Mouse (Mus musculus) forebrain, embryonic 15.5 days (tissue): Measurements from ENCODE around the gene Gramd1a. TPM values are rescaled to one million over a fixed set of nuclear protein-coding genes. Genes with fewer than 3 reads are reported as not detected.

Experiments used
- ATAC-seq: fragments of 200-750 bp; cut with Nextera tagmentation; replicated peaks from 2 replicates; pipeline ENCODE4 v1.8.0; 2017; ENCODE audit warnings: mild to moderate bottlenecking, moderate TSS enrichment, moderate library complexity
- H3K27ac ChIP-seq: fragments of 300-500 bp; sonication (generic); replicated peaks from 2 replicates; pipeline ENCODE4 v1.5.1; 2015; ENCODE audit warnings: mild to moderate bottlenecking, inconsistent platforms
- H3K27me3 ChIP-seq: fragments of 300-500 bp; sonication (generic); 2 replicates; pipeline ENCODE4 v1.6.1; 2015; ENCODE audit warnings: inconsistent platforms
- H3K36me3 ChIP-seq: fragments of 300-500 bp; sonication (generic); 2 replicates; pipeline ENCODE4 v1.6.1; 2015; ENCODE audit warnings: mild to moderate bottlenecking, inconsistent platforms
- H3K4me1 ChIP-seq: fragments of 300-500 bp; sonication (generic); 2 replicates; pipeline ENCODE4 v1.6.1; 2015; ENCODE audit warnings: inconsistent platforms
- H3K4me2 ChIP-seq: fragments of 300-500 bp; sonication (generic); replicated peaks from 2 replicates; pipeline ENCODE4 v1.6.1; 2015; ENCODE audit warnings: mild to moderate bottlenecking, inconsistent platforms
- H3K4me3 ChIP-seq: fragments of 300-500 bp; sonication (generic); 2 replicates; pipeline ENCODE4 v1.5.1; 2015; ENCODE audit warnings: mild to moderate bottlenecking, inconsistent platforms
- H3K9ac ChIP-seq: fragments of 300-500 bp; sonication (generic); replicated peaks from 2 replicates; pipeline ENCODE4 v1.6.1; 2015; ENCODE audit warnings: mild to moderate bottlenecking, inconsistent platforms
- H3K9me3 ChIP-seq: fragments of 300-500 bp; sonication (generic); 2 replicates; pipeline ENCODE4 v1.6.1; 2016; ENCODE audit warnings: inconsistent platforms
- WGBS: fragments of 180-500 bp; shearing (Covaris S2); methylation state at CpG from one replicate; pipeline ENCODE4 v1.1.7; 2015; ENCODE audit warnings: mixed read lengths; 5-methylcytosine and 5-hydroxymethylcytosine counted together
- polyA plus RNA-seq: library from polyadenylated mRNA; unstranded; fragments of >200 nt; fragmentation: Nextera tagmentation; extraction: Ambion mirVana; gene quantifications from 2 replicates; pipeline ENCODE4 v1.2.1, GENCODE M21; 2015

Gene Gramd1a
- polyA plus RNA-seq, 1 experiment from 2014 or later: 246 TPM

DNA sequence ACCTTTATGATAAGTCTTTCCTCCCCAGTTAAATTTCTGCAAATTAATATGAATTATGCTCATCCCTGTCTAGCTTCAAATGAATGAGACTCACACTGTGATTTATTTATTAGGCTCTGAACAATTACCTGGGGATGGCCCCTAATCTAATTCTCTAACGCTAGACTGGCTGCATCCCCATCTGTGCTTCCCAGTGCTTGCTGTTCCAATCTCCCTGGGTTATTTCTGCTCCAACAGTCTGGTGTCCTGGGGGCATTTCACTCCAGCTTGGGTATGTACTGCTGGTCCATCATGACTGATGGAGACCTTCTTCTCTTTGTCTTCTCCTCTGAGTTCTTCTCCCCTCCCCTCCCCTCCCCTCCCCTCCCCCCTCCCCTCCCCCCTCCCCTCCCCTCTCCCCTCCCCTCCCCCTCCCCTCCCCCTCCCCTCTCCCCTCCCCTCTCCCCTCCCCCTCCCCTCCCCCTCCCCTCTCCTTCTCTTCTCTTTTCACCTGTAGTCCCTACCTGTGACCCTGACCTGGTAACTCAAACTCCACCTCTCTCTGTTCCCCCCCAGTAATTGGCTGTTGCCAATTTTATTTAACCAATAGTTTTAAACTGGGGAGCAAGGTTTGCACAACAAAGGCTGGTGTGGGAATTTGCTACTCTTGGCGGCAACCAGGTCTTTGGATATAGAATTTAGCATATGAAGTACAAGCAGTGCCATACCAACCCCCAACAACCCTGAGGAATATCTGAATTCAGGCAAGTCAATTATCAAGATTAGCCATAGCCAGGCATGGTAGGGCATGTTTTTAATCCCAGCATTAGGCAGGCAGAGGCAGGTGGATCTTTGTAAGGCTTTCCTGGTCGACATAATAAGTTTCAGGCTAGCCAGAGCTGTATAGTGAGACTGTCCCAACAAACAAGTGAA, 8.2 kb upstream of the Gramd1a start:
- no peak overlapping the region for H3K27ac ChIP-seq
- H3K9me3 ChIP-seq: no peaks in the 10 kb centered on the region
- H3K27me3 ChIP-seq: no peaks in the 10 kb centered on the region
- no peaks in the 10 kb centered on the region for H3K4me1 ChIP-seq
- H3K9ac ChIP-seq: no peak overlapping the region
- no peaks in the 10 kb centered on the region for H3K36me3 ChIP-seq
- no peak for ATAC-seq
- H3K4me2 ChIP-seq: no peak overlapping the region
- H3K4me3 ChIP-seq: no peak overlapping the region
- 56% methylated on average over 3 of the region's 3 CpGs for WGBS

DNA sequence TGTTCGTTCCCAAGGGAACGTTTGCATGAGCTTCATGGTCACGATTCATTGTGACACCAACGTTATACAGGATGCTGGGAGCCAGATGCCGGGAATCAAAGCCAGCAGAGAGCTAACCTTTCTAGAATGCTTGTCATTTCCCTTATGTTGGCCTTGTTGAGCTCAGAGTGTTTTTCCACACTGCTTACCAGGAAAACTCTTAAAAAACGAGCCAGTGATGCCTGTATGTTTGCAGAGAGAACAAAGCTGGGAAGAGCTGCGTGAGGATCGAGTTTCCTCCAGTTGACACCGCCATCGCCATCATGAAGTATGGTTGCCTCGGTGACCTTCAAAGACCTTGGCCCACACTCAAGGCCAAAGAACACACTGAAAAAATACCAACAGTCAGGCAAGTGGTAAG, 6.6 kb upstream of the Gramd1a start:
- no peak for ATAC-seq
- Histone ChIP-seq H3K9me3 (no peaks in the 10 kb centered on the region), H3K4me2 (no peak overlapping the region), H3K27ac (no peak overlapping the region), H3K9ac (no peak overlapping the region), H3K27me3 (no peaks in the 10 kb centered on the region), H3K4me1 (no peaks in the 10 kb centered on the region), H3K36me3 (no peaks in the 10 kb centered on the region), H3K4me3 (no peak overlapping the region)
- WGBS: 76% methylated on average over 11 of the region's 11 CpGs

DNA sequence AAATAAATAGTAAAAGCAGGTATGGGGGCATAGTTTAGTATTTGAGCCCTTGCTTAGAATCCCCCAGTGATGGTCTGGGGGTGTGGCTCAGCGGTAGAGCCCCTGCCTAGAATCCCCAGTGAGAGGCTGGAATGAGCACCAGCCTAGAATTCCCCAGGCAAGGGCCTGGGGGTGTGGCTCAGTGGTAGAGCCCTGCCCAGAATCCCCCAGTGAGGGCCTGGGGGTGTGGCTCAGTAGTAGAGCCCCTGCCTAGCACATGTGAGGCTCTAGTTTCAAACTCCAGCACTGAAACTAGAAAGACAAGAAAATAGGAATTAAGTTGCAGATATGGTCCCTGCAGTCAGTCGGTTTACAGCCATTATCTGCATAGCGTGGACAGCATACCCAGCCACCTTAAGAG, 6.1 kb upstream of the Gramd1a start:
- Histone ChIP-seq H3K9me3 (no peaks in the 10 kb centered on the region), H3K27me3 (no peaks in the 10 kb centered on the region), H3K4me1 (no peaks in the 10 kb centered on the region), H3K36me3 (no peaks in the 10 kb centered on the region), H3K27ac (no peak overlapping the region), H3K4me3 (no peak overlapping the region), H3K9ac (no peak overlapping the region), H3K4me2 (no peak overlapping the region)
- ATAC-seq: no peak
- 59% methylated on average over 3 of the region's 3 CpGs for WGBS

DNA sequence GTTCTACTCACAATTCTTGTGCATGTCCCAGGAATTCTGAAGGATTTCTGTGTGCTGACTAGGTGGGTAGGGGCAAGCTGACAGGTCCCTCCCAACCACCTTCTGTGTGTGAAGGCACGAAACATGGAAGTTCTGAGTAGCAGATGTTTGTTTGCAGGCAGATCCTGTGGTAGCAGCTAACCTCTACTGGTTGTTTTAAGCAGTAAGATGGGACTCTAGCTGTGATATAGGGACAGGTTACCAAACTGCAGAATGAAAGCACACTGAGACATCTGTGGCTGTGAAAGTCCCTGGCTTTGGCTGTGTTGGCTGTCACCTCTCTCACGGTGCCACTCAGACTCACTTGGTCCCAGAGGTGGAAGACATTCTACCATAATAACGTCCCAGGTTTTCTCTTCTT, 5.5 kb upstream of the Gramd1a start:
- Histone ChIP-seq H3K27me3 (no peaks in the 10 kb centered on the region), H3K9me3 (no peaks in the 10 kb centered on the region), H3K4me2 (no peak overlapping the region), H3K36me3 (no peaks in the 10 kb centered on the region), H3K27ac (no peak overlapping the region), H3K4me1 (no peaks in the 10 kb centered on the region), H3K9ac (no peak overlapping the region), H3K4me3 (no peak overlapping the region)
- ATAC-seq: no peak
- WGBS: 84% methylated on average over 3 of the region's 3 CpGs

DNA sequence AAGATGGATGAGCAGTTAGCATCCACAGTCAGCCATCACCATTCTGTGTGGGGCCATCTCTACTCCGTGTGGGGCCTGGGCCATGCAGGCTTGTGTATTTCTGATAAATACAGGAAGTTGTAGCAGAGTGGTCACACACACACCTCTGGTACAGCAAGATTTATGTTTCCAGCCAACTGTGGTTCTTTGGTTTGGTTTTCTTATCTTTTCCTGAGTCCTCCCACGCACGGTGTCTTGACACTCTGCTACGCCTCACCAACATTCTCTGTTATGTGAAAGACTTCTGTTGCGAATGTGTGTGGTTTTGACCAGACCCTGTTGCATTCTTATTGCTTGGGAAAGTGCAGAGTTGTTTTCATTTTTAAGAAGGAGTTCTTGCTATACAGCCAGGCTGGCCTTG, 5.1 kb upstream of the Gramd1a start:
- Histone ChIP-seq H3K27ac (no peak overlapping the region), H3K27me3 (no peaks in the 10 kb centered on the region), H3K4me2 (no peak overlapping the region), H3K4me1 (no peaks in the 10 kb centered on the region), H3K9me3 (no peaks in the 10 kb centered on the region), H3K4me3 (no peak overlapping the region), H3K36me3 (no peaks in the 10 kb centered on the region), H3K9ac (no peak overlapping the region)
- 92% methylated on average over 5 of the region's 5 CpGs for WGBS
- no peak for ATAC-seq

DNA sequence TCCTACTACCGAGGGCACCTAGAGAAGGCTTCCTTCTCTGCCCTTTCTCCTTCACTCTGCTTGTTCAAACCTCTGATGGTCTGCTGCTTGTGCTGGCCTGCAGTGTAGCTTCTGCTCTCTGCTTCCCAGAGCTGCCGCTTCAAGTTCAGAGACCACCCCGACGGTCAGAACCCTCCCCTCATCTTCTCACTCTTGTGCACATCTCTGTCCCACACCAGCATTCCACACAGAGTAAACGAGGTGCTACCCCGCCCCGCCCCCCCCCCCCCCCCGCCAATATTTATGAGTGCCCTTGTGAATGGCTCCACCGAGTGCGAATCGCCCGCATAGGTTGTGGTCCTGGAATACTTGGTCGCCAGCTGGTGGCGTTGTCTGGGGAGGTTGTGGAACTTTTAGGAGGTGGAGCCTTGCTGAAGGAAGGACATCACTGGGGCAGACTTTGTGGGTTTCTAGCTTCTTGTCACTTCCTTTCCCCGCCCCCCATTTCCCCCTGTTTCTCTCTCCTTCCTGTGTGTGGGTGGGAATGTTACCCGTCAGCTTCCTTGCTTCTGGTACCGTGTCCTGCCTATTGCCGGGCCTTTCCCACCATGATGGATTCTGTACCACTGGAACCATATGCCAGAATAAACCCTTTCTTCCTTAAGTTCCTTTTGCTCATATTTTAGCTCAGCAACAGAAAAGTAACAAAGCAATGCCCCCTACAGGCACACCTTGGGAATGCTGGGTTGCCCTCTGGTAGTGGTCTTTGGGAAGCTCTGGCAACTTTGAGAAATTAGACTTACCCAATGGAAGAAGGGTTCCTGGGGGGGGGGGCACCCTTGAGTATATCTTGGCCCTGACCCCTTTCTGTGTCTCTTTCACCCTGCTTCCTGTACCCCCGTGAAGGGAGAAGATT, 585 bp upstream of the Gramd1a start:
- H3K4me1 ChIP-seq: peaks cover 9% of the 10 kb centered on the region
- no peaks in the 10 kb centered on the region for H3K27me3 ChIP-seq
- no peak overlapping the region for H3K4me2 ChIP-seq
- 47% methylated on average over 18 of the region's 19 CpGs for WGBS
- H3K9ac ChIP-seq: no peak overlapping the region
- no peak overlapping the region for H3K27ac ChIP-seq
- no peaks in the 10 kb centered on the region for H3K36me3 ChIP-seq
- ATAC-seq: no peak
- H3K9me3 ChIP-seq: no peaks in the 10 kb centered on the region
- no peak overlapping the region for H3K4me3 ChIP-seq

DNA sequence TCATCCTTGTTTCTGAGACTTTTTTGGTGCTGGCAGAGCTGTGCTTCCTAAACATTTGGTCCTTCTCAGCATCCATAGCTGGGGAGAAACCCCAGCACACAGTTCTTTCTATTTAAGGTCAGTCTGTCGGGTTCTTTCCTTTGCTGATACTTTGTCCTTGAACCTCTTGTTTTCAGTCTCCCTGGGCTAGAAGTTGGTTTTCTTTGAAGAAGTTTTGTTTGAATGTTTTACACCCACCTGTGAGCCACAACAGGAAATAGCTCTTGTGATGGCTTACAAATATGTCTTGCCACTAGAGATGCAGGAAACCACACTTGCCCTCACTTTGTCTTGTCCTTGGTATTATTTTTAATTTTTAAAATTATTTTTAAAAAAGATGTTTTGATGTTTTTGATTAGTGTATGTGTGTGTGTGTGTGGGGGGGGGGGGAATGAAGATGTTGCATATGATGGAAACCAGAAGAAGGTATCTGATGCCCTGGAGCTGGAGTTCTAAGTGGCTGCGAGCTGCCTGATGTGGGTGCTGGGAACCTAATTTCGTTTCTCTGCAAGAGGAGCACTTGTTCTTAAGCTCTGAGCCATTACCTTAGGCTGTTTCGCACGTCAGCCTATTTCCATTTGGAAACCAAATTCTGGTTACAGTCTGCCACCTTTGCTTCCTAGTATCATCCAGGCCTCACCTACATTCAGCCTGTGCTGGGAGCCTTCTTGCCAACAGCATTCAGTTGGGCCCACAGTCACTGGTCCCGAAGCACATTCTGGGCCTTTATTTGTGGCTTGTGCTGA, 2.0 kb downstream of the Gramd1a start:
- 87% methylated on average over 6 of the region's 6 CpGs for WGBS
- Histone ChIP-seq H3K27ac (no peak overlapping the region), H3K36me3 (no peaks in the 10 kb centered on the region), H3K27me3 (no peaks in the 10 kb centered on the region), H3K4me3 (no peak overlapping the region), H3K4me2 (no peak overlapping the region), H3K4me1 (peaks cover 16% of the 10 kb centered on the region), H3K9me3 (no peaks in the 10 kb centered on the region), H3K9ac (no peak overlapping the region)
- no peak for ATAC-seq

DNA sequence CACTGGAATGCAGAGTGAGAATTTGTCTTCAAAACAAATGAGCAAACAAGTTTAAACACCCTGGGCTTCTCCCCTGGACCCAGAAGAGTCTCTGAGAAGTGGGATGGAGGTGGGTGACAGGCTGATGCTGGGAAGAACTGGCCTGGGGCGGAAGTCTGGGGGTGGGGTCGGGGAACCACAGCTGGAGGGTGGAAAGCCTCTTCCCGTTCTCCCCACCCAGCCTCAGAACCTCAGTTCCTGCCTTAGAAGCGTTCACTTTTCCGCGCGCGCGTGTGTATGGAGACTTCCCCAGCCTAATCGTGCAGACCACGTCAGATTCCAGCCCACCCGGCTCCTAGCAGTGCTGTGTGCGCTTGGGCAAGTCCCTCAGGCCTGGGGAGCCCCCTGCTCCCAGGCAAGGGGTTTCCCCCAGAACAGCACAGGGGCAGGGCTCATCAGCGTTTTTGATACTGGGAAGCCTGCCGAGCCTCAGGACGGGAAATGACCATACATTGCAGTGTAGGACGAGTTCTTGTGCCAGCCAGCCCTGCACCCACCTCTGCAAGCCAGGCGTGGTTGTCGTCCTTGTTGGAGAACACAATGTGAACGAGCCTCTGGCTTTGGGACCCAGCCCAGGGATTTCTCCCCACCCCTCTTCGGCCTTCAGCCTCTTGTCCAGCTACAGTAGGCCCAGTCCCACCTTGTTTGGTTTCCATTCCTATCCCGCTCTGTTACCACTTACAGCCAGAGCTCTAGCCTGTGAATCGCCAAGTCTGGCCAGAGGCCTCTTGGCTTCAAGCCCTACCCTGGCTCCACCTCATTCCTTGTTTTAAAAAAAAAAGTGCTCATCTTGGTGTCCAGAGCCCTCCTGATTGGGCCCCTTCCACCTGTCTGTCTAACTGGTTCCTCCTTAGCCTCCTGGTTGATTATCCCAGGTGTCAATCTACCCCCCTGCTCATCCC, 4.1 kb downstream of the Gramd1a start:
- H3K9me3 ChIP-seq: no peaks in the 10 kb centered on the region
- peak overlapping the region; percentile 86 for H3K4me3 ChIP-seq
- peak overlapping the region; percentile 98 for H3K9ac ChIP-seq
- H3K4me2 ChIP-seq: peak overlapping the region; percentile 60
- no peaks in the 10 kb centered on the region for H3K27me3 ChIP-seq
- H3K4me1 ChIP-seq: peaks cover 34% of the 10 kb centered on the region
- no peaks in the 10 kb centered on the region for H3K36me3 ChIP-seq
- H3K27ac ChIP-seq: peak overlapping the region; percentile 96
- ATAC-seq: peak; percentile 34
- 16% methylated on average over 23 of the region's 23 CpGs for WGBS

DNA sequence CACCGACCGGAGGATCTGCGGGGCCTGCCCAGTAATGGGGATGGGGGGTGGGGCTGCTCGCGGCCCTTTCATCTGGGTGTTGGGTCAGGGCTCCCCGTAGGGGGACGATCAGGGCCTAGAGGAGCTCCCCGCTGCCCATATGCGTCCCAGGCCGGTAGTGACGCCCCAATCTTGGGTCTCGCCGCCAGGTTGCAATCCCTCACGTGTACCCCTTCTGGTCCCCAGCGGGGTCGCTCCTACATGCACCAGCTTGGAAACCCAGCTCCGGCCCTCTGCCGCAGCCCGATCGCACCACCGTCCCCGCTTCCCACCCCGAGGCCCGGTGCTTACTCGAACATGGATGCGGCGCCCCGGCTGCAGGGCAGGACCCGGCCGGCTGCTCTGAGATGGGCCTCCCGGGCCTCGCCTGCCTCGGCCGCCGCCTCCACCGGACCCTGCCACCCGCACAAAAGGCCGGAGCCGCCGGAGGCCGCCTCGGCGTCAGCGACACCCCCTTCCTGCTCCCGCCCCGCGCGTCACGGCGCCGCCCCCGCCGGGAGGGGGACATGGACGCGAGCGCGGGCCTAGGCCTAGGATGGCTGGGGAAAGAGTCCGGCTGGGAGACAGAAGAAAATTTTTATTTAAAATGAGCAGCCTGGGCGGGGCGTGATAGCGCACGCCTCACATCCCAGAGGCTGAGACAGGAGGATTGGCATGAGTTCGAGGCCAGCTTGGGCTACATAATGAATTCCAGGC, 5.0 kb downstream of the Gramd1a start:
- H3K4me3 ChIP-seq: peak overlapping the region; percentile 86
- no peaks in the 10 kb centered on the region for H3K36me3 ChIP-seq
- H3K27me3 ChIP-seq: no peaks in the 10 kb centered on the region
- H3K9ac ChIP-seq: peak overlapping the region; percentile 98
- peak; percentile 80 for ATAC-seq
- H3K4me2 ChIP-seq: peak overlapping the region; percentile 60
- under 1% methylated on average over 61 of the region's 63 CpGs for WGBS
- H3K4me1 ChIP-seq: peaks cover 34% of the 10 kb centered on the region
- H3K9me3 ChIP-seq: no peaks in the 10 kb centered on the region
- peak overlapping the region; percentile 96 for H3K27ac ChIP-seq

DNA sequence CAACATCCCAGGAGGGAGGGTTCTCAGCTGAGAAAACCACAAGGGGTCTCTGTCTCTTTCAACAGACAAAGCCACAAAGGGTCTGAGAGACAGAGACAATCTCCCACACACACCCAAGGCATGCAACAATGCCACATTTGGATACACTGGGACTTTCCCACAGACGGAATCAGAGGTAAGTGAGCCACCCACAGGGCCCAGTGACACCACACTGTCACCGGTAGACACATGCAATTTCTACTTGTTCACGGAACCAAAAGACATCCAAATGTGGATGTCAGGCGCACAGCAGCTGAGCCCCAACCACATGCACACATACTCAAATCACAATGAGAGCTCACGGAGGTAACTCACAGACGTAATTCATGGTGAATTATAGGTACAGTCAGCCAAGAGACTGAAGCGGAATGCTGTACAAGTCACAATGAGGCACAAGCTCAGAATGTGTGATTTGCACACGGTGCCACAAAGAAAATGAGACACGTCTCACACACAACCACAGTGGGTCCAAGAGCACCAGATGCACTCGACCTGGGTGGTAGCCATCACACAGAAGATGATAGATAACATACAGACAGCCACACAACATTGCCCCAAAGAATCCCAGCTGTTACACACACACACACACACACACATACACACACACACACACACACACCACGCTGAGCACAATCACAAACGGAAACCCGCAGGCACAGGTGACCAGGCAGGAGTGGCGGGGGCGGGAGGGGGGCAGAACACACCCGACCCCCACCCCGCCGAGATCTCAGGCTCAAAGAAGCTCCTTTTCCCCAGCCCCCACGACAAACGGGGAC, 5.7 kb downstream of the Gramd1a start:
- peak overlapping the region; percentile 96 for H3K27ac ChIP-seq
- ATAC-seq: peak; percentile 12
- peak overlapping the region; percentile 98 for H3K9ac ChIP-seq
- H3K4me3 ChIP-seq: peak overlapping the region; percentile 86
- H3K4me1 ChIP-seq: peaks cover 34% of the 10 kb centered on the region
- H3K27me3 ChIP-seq: no peaks in the 10 kb centered on the region
- peak overlapping the region; percentile 60 for H3K4me2 ChIP-seq
- under 1% methylated on average over 20 of the region's 20 CpGs for WGBS
- H3K36me3 ChIP-seq: no peaks in the 10 kb centered on the region
- no peaks in the 10 kb centered on the region for H3K9me3 ChIP-seq
